Mouse (Mus musculus) midbrain, postnatal 0 days (tissue): ENCODE measurements at regions not wholly inside any gene's neighbourhood (a gene's known extent, or its start where the extent isn't known, plus 50 kb on each side); places are given as distances from the start of the nearest gene placed in this dataset.

Experiments used
- ATAC-seq: fragments of 200-750 bp; cut with Nextera tagmentation; 2 replicates; pipeline ENCODE4 v1.8.0; 2017; ENCODE audit warnings: moderate number of reproducible peaks, mild to moderate bottlenecking, moderate TSS enrichment, moderate library complexity; ENCODE audit not compliant: low FRiP score
- DNase-seq: peaks from one replicate; pipeline ENCODE4 v3.0.0-alpha.2; 2015; ENCODE audit warnings: low spot score
- H3K27ac ChIP-seq: fragments of 300-500 bp; sonication (generic); 2 replicates; pipeline ENCODE4 v1.5.1; 2014; ENCODE audit warnings: low read depth, mild to moderate bottlenecking, low read length, mixed read lengths
- H3K27me3 ChIP-seq: fragments of 300-500 bp; sonication (generic); 2 replicates; pipeline ENCODE4 v1.6.1; 2014; ENCODE audit warnings: low read length, control low read depth, mixed read lengths; ENCODE audit not compliant: insufficient read depth
- H3K36me3 ChIP-seq: fragments of 300-500 bp; sonication (generic); 2 replicates; pipeline ENCODE4 v1.6.1; 2014; ENCODE audit warnings: low read length, control low read depth, mixed read lengths; ENCODE audit not compliant: insufficient read depth
- H3K4me1 ChIP-seq: fragments of 300-500 bp; sonication (generic); 2 replicates; pipeline ENCODE4 v1.6.1; 2014; ENCODE audit warnings: mild to moderate bottlenecking, control low read depth, antibody characterized with exemption, low read length, mixed read lengths; ENCODE audit not compliant: insufficient read depth
- H3K4me2 ChIP-seq: fragments of 300-500 bp; sonication (generic); 2 replicates; pipeline ENCODE4 v1.6.1; 2014; ENCODE audit warnings: low read depth, mild to moderate bottlenecking, low read length, mixed read lengths; ENCODE audit not compliant: poor library complexity, severe bottlenecking
- H3K4me3 ChIP-seq: fragments of 300-500 bp; sonication (generic); 2 replicates; pipeline ENCODE4 v1.5.1; 2014; ENCODE audit warnings: low read depth, mild to moderate bottlenecking, low read length, moderate library complexity
- H3K9ac ChIP-seq: fragments of 300-500 bp; sonication (generic); replicated peaks from 2 replicates; pipeline ENCODE4 v1.6.1; 2014; ENCODE audit warnings: mild to moderate bottlenecking, low read length, moderate library complexity, mixed read lengths; ENCODE audit not compliant: poor library complexity, severe bottlenecking
- H3K9me3 ChIP-seq: fragments of 300-500 bp; sonication (generic); 2 replicates; pipeline ENCODE4 v1.6.1; 2016; ENCODE audit warnings: low read length, control low read depth
- CTCF ChIP-seq: IDR thresholded peaks from 2 replicates; pipeline ENCODE4 v1.5.1; 2016; ENCODE audit warnings: antibody characterized with exemption, mild to moderate bottlenecking
- WGBS: fragments of 180-500 bp; shearing (Covaris S2); extraction: QIAGEN DNeasy Blood & Tissue Kit; methylation state at CpG from one replicate; pipeline ENCODE4 v1.1.7; 2014; 5-methylcytosine and 5-hydroxymethylcytosine counted together

DNA sequence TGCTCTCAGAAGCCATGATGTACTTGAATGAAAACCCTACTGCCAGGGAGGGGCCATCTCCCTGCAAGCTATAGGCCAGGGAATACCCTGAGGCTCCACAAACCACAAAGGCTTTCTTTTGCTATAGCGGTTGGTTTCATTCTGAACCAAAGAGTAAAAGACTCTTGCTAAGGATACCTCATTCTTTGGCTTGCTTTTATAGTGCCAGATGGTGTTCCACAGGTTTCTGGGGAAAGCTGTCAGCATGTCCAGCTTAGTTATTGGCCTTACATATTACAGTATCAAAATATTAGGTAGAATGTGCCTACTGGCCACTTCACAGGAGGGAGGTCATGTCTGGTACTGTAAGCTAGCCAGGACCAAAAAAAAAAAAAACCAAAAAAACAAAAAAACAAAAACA lies 246.9 kb upstream of the Cdr1 start:
- Histone ChIP-seq H3K27me3 (no peaks in the 10 kb centered on the region), H3K27ac (no peak overlapping the region), H3K9me3 (no peaks in the 10 kb centered on the region), H3K4me1 (no peaks in the 10 kb centered on the region), H3K9ac (no peak overlapping the region), H3K4me3 (no peak overlapping the region), H3K4me2 (no peak overlapping the region), H3K36me3 (no peaks in the 10 kb centered on the region)
- no peak for TF ChIP-seq CTCF
- 85% methylated on average over 1 of the region's 1 CpGs for WGBS
- DNase-seq, result no peak
- ATAC-seq, result no peak

DNA sequence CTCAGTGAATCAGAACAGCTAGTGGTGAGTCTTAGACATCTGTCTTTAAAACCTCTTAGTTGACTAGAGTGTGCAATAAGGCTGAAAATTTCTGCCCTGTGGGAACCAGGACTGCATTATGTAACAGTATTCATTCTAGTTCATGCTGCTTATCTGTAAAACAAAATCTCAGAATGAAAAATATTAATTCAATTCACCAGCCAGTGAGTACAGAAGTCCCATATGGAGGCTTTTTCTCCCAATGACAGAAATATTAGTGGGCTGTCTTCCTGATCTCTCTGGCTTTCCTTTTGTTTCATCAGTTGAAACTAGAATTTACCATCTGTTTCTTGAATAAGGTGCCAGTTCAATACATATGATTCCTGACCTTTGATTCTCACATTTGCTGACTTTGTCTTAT lies 240.0 kb upstream of the Cdr1 start:
- ATAC-seq (no peak), DNase-seq (no peak)
- Histone ChIP-seq H3K27ac (no peak overlapping the region), H3K9ac (no peak overlapping the region), H3K9me3 (no peaks in the 10 kb centered on the region), H3K4me1 (no peaks in the 10 kb centered on the region), H3K4me3 (no peak overlapping the region), H3K4me2 (no peak overlapping the region), H3K36me3 (no peaks in the 10 kb centered on the region), H3K27me3 (no peaks in the 10 kb centered on the region)
- no peak for TF ChIP-seq CTCF

DNA sequence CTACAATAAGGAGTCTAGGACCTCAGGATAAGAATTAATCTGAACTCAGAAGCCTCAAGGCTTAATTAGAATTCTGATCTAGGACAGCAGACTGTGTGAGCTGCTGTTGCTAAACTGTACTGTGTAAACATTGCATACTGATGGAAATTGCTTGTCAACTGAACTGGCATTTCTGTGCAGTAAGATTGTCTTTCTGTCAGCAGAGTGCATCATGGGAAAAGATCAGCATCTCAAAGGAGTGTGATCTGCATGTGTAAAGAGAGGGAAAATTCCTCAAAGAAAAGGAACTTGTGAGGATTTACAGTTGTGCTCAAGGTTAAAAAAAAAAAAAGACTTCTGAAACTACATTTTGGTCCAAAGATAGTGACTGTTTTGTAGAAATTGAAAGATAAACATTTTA lies 207.8 kb upstream of the Cdr1 start:
- Histone ChIP-seq H3K9me3 (no peaks in the 10 kb centered on the region), H3K27ac (no peak overlapping the region), H3K4me3 (no peak overlapping the region), H3K4me1 (no peaks in the 10 kb centered on the region), H3K9ac (no peak overlapping the region), H3K27me3 (no peaks in the 10 kb centered on the region), H3K36me3 (no peaks in the 10 kb centered on the region), H3K4me2 (no peak overlapping the region)
- TF ChIP-seq CTCF, result no peak
- no peak for ATAC-seq
- peak; percentile 1 for DNase-seq

DNA sequence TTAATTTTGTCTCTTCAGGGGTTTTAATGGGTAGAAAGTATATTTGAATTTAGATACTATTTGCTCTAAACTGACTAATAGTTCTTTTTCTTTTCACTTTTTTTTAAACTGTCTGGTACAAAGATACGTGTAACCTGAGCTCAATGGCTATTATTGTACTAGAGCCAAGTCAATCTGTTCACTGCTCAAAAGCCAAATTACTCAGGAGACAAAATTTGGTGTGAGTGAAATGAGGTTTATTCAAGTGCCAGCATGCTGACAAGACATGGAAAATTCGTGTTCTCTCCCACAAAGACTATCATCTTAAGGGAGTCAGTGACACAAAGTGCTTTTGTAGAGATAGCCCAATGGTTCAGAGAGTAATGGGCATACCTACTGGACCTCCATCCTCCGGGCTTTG lies 206.3 kb upstream of the Cdr1 start:
- no peak for ATAC-seq
- DNase-seq, result no peak
- no peaks in the 10 kb centered on the region for H3K4me1 ChIP-seq
- H3K4me2 ChIP-seq, result no peak overlapping the region
- no peaks in the 10 kb centered on the region for H3K27me3 ChIP-seq
- no peak overlapping the region for H3K9ac ChIP-seq
- no peak for TF ChIP-seq CTCF
- H3K4me3 ChIP-seq, result no peak overlapping the region
- H3K27ac ChIP-seq, result no peak overlapping the region
- H3K36me3 ChIP-seq, result no peaks in the 10 kb centered on the region
- H3K9me3 ChIP-seq, result no peaks in the 10 kb centered on the region
- 67% methylated on average over 3 of the region's 3 CpGs for WGBS
